Mouse (Mus musculus): ENCODE results near the gene Fam122c. TPM values are rescaled to one million over a fixed set of nuclear protein-coding genes. Genes with fewer than 3 reads are reported as not detected.
A peak's percentile ranks its signal among the peaks of the same experiment; 100 is the strongest.

Fam122c gene
- polyA plus RNA-seq, 1 experiment from 2014 or later: not detected

DNA sequence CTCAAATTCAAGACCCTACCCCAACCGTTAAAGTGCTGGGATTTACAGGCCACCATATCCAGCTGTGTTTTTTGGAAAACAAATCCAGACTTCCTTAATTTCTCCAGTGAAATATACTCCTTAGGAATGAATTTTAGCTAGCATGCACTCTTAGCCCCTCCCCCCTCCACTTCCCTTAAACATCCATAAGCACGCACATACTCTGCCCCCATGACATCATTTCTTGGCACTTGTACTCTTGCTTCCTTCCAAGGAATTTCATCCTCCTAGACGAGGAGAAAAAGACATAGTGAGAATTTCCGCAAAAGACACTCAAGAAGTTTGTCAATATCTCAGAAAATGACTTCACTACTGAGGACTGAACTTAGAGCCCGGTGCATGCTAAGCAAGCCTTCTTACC, 14.7 kb downstream of the Fam122c start:
- Histone ChIP-seq H3K9ac (no peak overlapping the region), H3K9me3 (no peaks in the 10 kb centered on the region), H3K27me3 (no peaks in the 10 kb centered on the region), H3K4me2 (no peak overlapping the region), H3K4me3 (replicated peaks) (no peak overlapping the region), H3K36me3 (replicated peaks) (no peaks in the 10 kb centered on the region), H3K27ac (no peak overlapping the region), H3K4me1 (no peaks in the 10 kb centered on the region)
- 88% methylated on average over 5 of the region's 5 CpGs for WGBS
- ATAC-seq (ENCODE audit: low FRiP score): no peak

DNA sequence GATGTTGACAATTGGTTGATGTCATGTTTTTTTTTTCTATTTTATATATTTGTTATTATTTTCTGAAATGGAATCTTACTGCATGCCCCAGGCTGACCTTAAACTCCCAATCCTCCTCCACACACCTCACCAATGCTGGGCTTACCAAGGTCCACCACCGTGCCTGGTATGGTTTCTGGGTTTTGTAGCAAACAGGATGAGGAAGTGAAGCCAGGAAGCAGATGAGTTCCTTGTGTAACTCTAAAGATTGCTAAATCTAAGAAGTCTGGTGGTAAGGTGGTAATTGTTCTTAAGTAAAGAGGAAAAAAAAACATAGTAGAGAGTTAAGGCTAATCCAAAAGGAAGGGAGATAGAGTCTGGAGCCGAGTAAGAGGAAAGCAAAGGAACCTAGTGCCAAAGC, 47.3 kb downstream of the Fam122c start:
- no peaks in the 10 kb centered on the region for H3K9me3 ChIP-seq
- no peaks in the 10 kb centered on the region for H3K4me1 ChIP-seq
- no peak overlapping the region for H3K4me3 ChIP-seq (replicated peaks)
- no peak overlapping the region for H3K27ac ChIP-seq
- ATAC-seq (ENCODE audit: low FRiP score): no peak
- no peak overlapping the region for H3K4me2 ChIP-seq
- no peaks in the 10 kb centered on the region for H3K27me3 ChIP-seq
- no peaks in the 10 kb centered on the region for H3K36me3 ChIP-seq (replicated peaks)
- 66% methylated on average over 2 of the region's 2 CpGs for WGBS
- H3K9ac ChIP-seq: no peak overlapping the region

DNA sequence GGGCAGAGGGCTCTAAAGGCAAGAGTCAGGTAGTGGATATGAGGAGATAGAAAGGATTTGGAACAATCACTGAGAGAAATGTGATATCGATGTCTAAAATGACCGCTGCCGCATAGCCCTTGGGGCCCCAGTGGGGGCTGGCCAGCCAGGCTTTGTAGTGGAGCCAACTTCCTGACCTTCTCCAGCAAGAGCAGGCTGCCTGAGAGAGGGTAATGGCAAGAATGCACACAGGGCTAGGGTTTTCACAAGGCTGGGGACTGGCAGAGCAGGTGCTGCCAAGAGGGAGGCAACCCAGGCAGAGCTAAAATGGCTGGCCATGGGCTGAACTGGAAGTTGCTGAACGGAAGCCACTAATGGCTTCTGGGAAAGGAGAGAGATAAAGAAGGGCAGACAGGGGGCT, 47.9 kb downstream of the Fam122c start:
- 78% methylated on average over 4 of the region's 4 CpGs for WGBS
- ATAC-seq (ENCODE audit: low FRiP score): no peak

DNA sequence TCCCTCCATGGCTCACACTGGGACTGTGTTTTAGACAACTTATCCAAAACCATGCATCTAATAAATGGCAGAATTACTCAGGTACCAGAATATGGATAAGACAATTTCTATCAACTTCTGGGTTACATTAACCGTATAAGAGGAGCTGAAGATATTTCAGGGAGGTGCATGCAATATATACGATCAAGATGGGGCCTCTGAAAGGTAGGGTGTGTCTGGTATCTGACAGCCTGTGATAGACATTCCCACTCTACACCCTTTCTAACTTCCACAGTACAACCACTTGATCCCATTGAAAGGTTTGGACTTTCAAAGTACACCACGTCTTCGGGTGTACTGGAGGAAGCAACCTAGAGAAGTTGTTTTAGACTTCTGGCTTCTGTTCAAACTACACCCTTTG, 57.2 kb downstream of the Fam122c start:
- no peaks in the 10 kb centered on the region for H3K36me3 ChIP-seq (replicated peaks)
- H3K4me2 ChIP-seq: no peak overlapping the region
- no peaks in the 10 kb centered on the region for H3K9me3 ChIP-seq
- H3K4me3 ChIP-seq (replicated peaks): no peak overlapping the region
- H3K9ac ChIP-seq: no peak overlapping the region
- WGBS: 90% methylated on average over 4 of the region's 4 CpGs
- no peaks in the 10 kb centered on the region for H3K4me1 ChIP-seq
- ATAC-seq (ENCODE audit: low FRiP score): no peak
- no peak overlapping the region for H3K27ac ChIP-seq
- no peaks in the 10 kb centered on the region for H3K27me3 ChIP-seq

More for the DNA sequence above, 47.9 kb downstream of the Fam122c start:
- H3K4me2 ChIP-seq: no peak overlapping the region
- no peak overlapping the region for H3K4me3 ChIP-seq (replicated peaks)
- H3K9me3 ChIP-seq: no peaks in the 10 kb centered on the region
- H3K27me3 ChIP-seq: no peaks in the 10 kb centered on the region
- H3K36me3 ChIP-seq (replicated peaks): no peaks in the 10 kb centered on the region
- H3K9ac ChIP-seq: no peak overlapping the region
- no peaks in the 10 kb centered on the region for H3K4me1 ChIP-seq
- H3K27ac ChIP-seq: no peak overlapping the region

DNA sequence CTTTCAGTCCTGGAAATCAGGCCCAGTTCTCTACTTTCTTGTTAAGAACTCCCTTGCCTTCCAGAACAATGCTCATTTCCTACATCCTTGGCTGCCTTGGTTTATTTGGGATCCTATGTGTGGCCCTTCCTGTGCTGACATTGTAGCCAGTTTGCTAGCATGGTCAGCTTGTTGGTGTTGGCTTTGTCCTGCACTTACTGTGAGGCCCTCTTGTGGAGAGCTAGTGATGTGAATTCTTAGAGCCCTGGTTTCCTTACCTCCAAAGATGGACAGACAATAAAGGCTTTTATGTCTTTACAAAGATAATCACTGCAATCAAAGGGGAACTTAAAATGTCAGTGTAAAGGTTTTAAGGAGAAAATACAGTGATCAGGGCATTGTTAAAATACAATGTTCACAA, 64.1 kb downstream of the Fam122c start:
- Histone ChIP-seq H3K27ac (no peak overlapping the region), H3K27me3 (no peaks in the 10 kb centered on the region)
- no peak for ATAC-seq (ENCODE audit: low FRiP score)

DNA sequence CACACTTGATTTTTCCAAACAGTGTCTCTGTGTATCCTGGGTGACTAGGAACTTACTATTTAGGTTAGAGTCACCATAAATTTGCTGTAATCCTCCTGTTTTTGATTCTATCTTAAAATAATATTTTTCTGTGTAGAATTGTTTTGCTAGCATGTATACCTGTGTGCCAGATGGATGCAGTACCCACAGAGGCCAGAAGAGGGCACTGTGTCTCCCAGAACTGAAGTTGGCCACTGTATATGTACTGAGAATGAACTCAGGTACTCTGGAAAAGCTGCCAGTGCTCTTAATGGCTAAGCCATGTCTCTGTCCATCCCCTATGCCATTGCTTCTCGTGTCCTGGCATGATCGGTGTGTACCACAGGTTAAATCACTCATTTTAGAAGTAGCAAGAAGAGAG, 68.3 kb downstream of the Fam122c start:
- Histone ChIP-seq H3K4me2 (no peak overlapping the region), H3K9me3 (no peaks in the 10 kb centered on the region), H3K9ac (no peak overlapping the region), H3K27ac (no peak overlapping the region), H3K36me3 (replicated peaks) (no peaks in the 10 kb centered on the region), H3K4me1 (no peaks in the 10 kb centered on the region), H3K27me3 (no peaks in the 10 kb centered on the region), H3K4me3 (replicated peaks) (no peak overlapping the region)
- 71% methylated on average over 2 of the region's 2 CpGs for WGBS
- no peak for ATAC-seq (ENCODE audit: low FRiP score)

More for the DNA sequence above, 64.1 kb downstream of the Fam122c start:
- Histone ChIP-seq H3K36me3 (replicated peaks) (no peaks in the 10 kb centered on the region), H3K4me2 (no peak overlapping the region), H3K4me3 (replicated peaks) (no peak overlapping the region), H3K4me1 (no peaks in the 10 kb centered on the region), H3K9ac (no peak overlapping the region), H3K9me3 (no peaks in the 10 kb centered on the region)

DNA sequence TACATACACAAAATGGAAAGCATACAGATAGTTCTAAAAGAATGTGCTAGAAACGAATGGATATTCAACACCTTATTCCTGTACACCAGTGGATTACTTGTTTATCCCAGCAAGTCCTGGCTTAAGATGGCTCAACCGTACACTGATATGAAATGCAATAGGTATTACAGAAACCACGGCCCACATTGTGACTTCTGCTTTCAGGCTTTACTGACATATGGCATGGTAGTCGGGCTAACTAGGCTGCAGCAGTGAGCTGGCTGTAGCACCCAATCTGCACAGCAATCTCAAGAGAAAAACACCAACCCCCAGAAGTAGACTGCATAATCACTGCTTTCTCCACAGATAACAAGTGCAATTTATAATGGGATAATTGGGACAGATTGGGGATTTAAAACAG, 75.2 kb downstream of the Fam122c start:
- 91% methylated on average over 4 of the region's 4 CpGs for WGBS
- peaks cover 4% of the 10 kb centered on the region for H3K36me3 ChIP-seq (replicated peaks)
- no peak for ATAC-seq (ENCODE audit: low FRiP score)

DNA sequence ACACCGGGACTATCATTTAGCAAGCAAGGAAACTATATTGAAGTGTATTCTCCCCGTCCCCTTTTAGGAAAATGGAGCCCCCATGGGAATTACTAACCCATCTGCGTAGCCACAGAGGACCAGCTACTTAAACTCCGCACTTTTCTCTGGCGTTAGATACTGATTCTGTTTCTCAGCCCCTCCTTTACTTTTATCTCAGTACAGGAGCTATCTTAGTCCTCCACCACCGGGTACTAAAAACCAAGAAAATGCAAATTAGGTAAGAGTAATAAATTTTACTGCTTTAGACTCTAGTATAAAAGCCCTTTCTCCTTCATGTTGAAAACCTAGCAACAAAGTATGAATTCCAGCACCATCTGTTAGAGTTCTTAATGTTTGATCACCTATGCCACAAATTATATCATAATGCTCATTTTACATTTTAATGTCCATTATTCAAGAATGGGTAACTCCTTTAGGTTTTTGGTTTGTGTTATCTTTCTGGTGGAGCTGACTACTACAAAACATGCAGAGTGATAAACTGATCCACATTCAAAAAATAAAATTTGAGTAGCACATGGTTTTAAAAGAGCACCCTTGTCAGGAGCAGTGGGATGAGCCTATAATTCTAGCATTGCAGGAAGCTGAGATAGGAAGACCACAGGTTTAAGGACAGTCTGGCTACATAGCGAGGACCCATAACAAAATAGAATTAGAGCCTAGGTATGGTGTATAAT, 91.6 kb downstream of the Fam122c start:
- H3K9me3 ChIP-seq: no peaks in the 10 kb centered on the region
- H3K36me3 ChIP-seq (replicated peaks): no peaks in the 10 kb centered on the region
- no peak for ATAC-seq (ENCODE audit: low FRiP score)
- H3K9ac ChIP-seq: no peak overlapping the region
- H3K27ac ChIP-seq: no peak overlapping the region
- H3K27me3 ChIP-seq: no peaks in the 10 kb centered on the region
- H3K4me1 ChIP-seq: no peaks in the 10 kb centered on the region
- no peak overlapping the region for H3K4me2 ChIP-seq
- WGBS: 91% methylated on average over 7 of the region's 7 CpGs
- H3K4me3 ChIP-seq (replicated peaks): no peak overlapping the region

More for the DNA sequence above, 75.2 kb downstream of the Fam122c start:
- Histone ChIP-seq H3K4me2 (no peak overlapping the region), H3K4me3 (replicated peaks) (no peak overlapping the region), H3K9ac (no peak overlapping the region), H3K27ac (no peak overlapping the region), H3K27me3 (no peaks in the 10 kb centered on the region), H3K4me1 (no peaks in the 10 kb centered on the region), H3K9me3 (no peaks in the 10 kb centered on the region)

DNA sequence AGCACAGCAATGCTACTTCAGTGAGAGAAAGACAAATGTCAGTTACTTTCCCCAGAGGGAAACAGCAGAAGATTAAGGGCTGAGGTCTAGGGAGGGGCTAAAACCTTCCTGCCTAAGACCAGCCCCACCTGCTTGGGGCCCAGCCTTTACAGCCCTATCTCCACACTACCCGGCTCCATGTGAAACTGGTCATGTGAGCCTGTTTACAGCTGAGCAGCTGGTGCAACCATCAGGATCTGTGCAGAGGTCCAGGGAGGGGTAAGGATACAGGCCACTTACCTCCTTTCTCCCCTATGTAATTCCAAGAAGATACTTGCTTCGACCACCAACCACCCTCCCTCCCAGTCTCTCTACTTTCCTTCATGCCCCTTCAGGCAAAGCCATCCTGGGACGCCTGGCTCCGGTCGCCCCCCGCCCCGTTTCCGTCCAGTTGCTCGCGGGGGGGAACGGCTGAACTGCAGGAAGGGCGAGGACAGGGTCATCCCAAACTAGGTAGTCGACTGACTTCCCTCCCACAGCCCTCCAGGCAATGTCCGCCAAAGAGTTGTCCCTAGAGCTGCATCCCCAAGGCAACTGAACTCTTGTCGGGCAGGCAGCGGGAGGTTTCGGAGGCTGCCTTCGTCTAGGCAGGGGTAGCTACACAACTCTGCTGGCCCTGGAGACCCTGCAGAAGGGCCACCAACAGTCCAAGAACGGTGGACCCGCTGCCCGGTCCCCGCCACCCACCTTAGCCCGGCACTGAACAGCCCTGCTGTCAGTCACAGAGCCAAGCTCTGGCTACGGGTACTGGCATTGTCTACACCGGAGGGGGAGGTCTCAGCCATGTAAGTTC, 96.5 kb downstream of the Fam122c start:
- H3K36me3 ChIP-seq (replicated peaks): no peaks in the 10 kb centered on the region
- WGBS: 26% methylated on average over 25 of the region's 25 CpGs
- H3K27ac ChIP-seq: peak overlapping the region; percentile 85
- H3K27me3 ChIP-seq: no peaks in the 10 kb centered on the region
- H3K4me1 ChIP-seq: no peaks in the 10 kb centered on the region
- H3K9ac ChIP-seq: peak overlapping the region; percentile 69
- ATAC-seq (ENCODE audit: low FRiP score): peak; percentile 64
- H3K4me3 ChIP-seq (replicated peaks): peak overlapping the region; percentile 57
- H3K9me3 ChIP-seq: no peaks in the 10 kb centered on the region
- H3K4me2 ChIP-seq: peak overlapping the region; percentile 58

DNA sequence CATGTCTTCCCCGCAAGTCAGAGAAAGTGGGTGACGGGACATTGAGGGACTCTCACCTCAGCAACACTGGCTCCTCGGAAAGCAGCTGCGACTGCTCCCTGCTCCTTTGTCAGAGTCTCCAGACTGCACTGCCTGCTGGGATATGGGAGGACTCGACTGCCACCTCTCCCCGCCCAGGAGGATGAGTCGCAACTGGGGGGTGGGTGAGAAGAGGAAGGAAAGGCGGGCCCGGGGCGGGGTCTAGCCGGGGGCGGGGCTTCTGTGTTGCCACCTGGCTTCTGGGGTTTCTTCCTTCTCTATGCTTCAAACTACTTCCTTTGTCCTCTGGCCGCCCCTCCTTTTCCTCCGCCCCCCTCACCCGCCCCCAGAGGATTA, 97.1 kb downstream of the Fam122c start, which contains the start of gene Mospd1:
Gene Mospd1, minus strand, starts transcription at position 137 of the 375 bp plus-strand sequence.
- 12% methylated on average over 7 of the region's 15 CpGs for WGBS
- Histone ChIP-seq H3K27me3 (no peaks in the 10 kb centered on the region), H3K4me2 (peak within 1 kb of the TSS; percentile 58), H3K9ac (peak within 1 kb of the TSS; percentile 69), H3K4me1 (no peaks in the 10 kb centered on the region), H3K27ac (peak within 1 kb of the TSS; percentile 85), H3K36me3 (replicated peaks) (no peaks in the 10 kb centered on the region), H3K4me3 (replicated peaks) (peak within 1 kb of the TSS; percentile 57), H3K9me3 (no peaks in the 10 kb centered on the region)
- peak; percentile 97 for ATAC-seq (ENCODE audit: low FRiP score)

All from forebrain, embryonic 12.5 days (tissue).